Mouse (Mus musculus): Measurements from ENCODE around the gene Cntn1.

- no peak for TF ChIP-seq POLR2A (IDR thresholded peaks at IDR 0.05; ENCODE audit: control insufficient read depth, low read depth, low read length)
- no peak for TF ChIP-seq CTCF (IDR thresholded peaks at IDR 0.05; ENCODE audit: control insufficient read depth, insufficient read depth, insufficient replicate concordance, low read depth, low read length)
Observed at GRCm38 (mm10) chr15:92048531-92048930, 2.4 kb upstream of the Cntn1 start.
